Mouse (Mus musculus): ENCODE measurements around the gene Dpp7. TPM values are rescaled to one million over a fixed set of nuclear protein-coding genes. Genes with fewer than 3 reads are reported as not detected.

The Dpp7 gene
- polyA plus RNA-seq, 1 experiment from 2014 or later: 32.8 TPM

DNA sequence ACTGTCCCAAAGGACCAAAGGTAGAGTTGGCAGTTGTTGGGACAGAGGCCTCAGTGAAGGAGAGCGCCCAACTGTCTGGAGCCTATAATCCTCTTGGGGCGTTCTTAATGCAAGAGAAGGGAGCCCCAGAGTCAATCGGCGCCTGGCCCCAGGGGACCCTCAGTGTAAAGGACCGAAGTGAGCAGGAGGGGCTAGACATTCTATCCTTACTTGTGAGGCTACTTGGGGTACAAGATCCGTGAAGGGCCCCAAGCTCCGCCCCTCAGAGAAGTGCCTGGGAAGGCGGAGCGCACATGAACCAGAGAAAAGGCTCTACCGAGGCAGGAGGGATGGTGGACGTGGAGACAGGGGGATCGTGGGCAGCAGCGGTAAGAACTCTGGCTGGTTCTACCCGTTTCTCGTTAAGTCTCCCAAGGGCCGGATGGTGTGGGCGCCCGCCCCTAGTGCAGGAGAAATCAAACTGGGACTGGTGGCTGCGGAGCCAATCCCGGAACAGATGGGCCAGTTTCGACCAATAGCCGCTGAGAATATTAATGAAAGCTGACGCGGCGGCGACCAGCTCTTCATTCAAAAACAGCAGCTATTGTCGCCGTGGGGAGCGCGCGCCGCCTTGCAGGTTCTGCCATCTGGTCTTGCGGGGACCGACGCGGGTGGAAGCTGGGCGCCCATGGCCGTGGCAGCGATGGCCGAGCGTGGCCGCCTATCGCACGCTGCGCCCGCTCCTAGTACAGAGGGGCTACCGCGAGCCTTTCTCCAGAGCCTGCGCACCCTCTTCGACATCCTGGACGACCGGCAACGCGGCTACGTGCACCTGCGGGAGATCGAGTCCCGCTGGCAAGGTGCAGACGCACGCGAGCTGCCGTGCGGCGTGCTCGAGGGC lies 15.8 kb upstream of the Dpp7 start, which contains the start of gene Sapcd2:
Sapcd2 (plus strand) TSS at position 558 of the 880 bp plus-strand sequence.
- peak within 1 kb of the TSS; percentile 97 for H3K4me2 ChIP-seq (replicated peaks; ENCODE audit: low read depth, low read length)
- peaks cover 11% of the 10 kb centered on the region; the same call in 1 of the 2 replicates for H3K36me3 ChIP-seq (ENCODE audit: insufficient read depth, low read length)
- WGBS: under 1% methylated on average over 65 of the region's 65 CpGs
- H3K9me3 ChIP-seq (ENCODE audit: low read length): no peaks in the 10 kb centered on the region
- H3K9ac ChIP-seq (replicated peaks; ENCODE audit: low read length): peak within 1 kb of the TSS; percentile 81
- no peaks in the 10 kb centered on the region for H3K27me3 ChIP-seq (ENCODE audit: insufficient read depth, low read length)
- H3K27ac ChIP-seq (ENCODE audit: low read length): peak within 1 kb of the TSS; percentile 86
- peak; percentile 95 for ATAC-seq (ENCODE audit: low FRiP score, low TSS enrichment)
- peak within 1 kb of the TSS; percentile 83 for H3K4me3 ChIP-seq (ENCODE audit: low read length)
- H3K4me1 ChIP-seq (ENCODE audit: insufficient read depth, low read length): peaks cover 24% of the 10 kb centered on the region

- Histone ChIP-seq H3K4me3 (ENCODE audit: low read length) (no peak overlapping the region), H3K36me3 (ENCODE audit: insufficient read depth, low read length) (peaks cover 5% of the 10 kb centered on the region; the same call in 1 of the 2 replicates), H3K4me2 (replicated peaks; ENCODE audit: low read depth, low read length) (no peak overlapping the region), H3K27me3 (ENCODE audit: insufficient read depth, low read length) (no peaks in the 10 kb centered on the region), H3K27ac (ENCODE audit: low read length) (no peak overlapping the region), H3K9ac (replicated peaks; ENCODE audit: low read length) (no peak overlapping the region), H3K4me1 (ENCODE audit: insufficient read depth, low read length) (peaks cover 24% of the 10 kb centered on the region), H3K9me3 (ENCODE audit: low read length) (no peaks in the 10 kb centered on the region)
- 89% methylated on average over 3 of the region's 3 CpGs for WGBS
- no peak for ATAC-seq (ENCODE audit: low FRiP score, low TSS enrichment)
These were observed 13.8 kb upstream of the Dpp7 start for GRCm38 (mm10) chr2:25369996-25370395.

DNA sequence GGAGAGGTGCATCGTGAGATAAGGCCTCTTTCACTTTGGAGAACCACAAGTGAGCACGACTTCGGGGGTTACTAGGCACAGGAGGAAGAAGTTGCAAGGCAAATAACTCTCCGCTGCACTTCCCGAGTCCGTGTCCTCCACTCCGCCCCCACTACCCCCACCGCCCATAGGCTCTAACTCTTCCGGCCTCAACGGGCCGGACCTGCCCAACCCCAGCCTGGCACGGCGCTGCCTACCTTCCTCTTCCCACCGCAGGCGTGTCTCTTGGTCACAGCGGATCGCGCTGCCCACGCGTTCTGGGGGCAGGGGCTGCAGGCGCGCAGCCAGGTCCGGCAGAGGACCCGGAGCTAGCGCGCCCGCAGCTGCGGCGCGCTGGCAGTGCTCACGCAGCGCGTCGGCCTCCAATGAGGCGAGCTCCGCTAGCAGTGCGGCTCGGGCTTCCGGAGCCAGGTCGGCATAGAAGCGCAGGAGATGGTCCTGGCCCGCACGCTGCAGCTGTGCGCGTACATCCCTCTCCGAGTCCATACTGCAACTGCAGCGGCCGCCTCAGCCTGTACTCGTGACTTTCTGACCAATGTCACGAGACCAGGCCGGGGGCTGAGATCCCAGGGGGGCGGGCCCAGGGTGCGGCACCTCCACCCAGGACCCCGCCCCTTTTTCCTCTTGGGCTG lies 9.1 kb upstream of the Dpp7 start, which contains the start of gene Uap1l1:
Uap1l1 (minus strand) TSS at position 592 of the 671 bp plus-strand sequence.
- H3K27ac ChIP-seq (ENCODE audit: low read length): peak within 1 kb of the TSS; percentile 36; the same call in 1 of the 2 replicates

DNA sequence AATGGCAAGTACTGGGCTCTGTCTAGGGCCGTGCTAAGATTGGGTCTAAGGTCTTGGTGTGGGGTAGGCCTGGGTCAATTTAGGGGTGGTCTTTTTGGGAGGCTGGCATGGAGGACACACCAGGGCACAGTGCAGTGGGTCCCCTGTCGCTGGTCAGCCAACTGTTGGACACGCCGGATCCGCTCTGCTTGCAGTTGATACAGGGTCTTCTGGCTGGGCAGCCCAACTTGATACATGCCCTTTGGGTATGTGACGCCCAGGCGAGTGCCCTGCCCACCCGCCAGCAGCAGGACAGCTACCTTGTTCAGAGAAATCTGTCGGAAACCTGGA lies 8.6 kb upstream of the Dpp7 start:
- 31% methylated on average over 9 of the region's 9 CpGs for whole genome bisulfite sequencing

More for the DNA sequence above, 9.1 kb upstream of the Dpp7 start, which contains the start of gene Uap1l1:
- Histone ChIP-seq H3K4me1 (ENCODE audit: insufficient read depth, low read length) (peaks cover 18% of the 10 kb centered on the region), H3K36me3 (ENCODE audit: insufficient read depth, low read length) (no peaks in the 10 kb centered on the region), H3K9ac (replicated peaks; ENCODE audit: low read length) (peak within 1 kb of the TSS; percentile 83), H3K4me3 (ENCODE audit: low read length) (peak within 1 kb of the TSS; percentile 75), H3K9me3 (ENCODE audit: low read length) (no peaks in the 10 kb centered on the region), H3K27me3 (ENCODE audit: insufficient read depth, low read length) (no peaks in the 10 kb centered on the region), H3K4me2 (replicated peaks; ENCODE audit: low read depth, low read length) (peak within 1 kb of the TSS; percentile 98)
- WGBS: under 1% methylated on average over 51 of the region's 54 CpGs
- peak; percentile 89 for ATAC-seq (ENCODE audit: low FRiP score, low TSS enrichment)

GRCm38 (mm10) chr2:25364313-25364712 lies 8.2 kb upstream of the Dpp7 start:
- Histone ChIP-seq H3K4me1 (ENCODE audit: insufficient read depth, low read length) (peaks cover 18% of the 10 kb centered on the region), H3K27me3 (ENCODE audit: insufficient read depth, low read length) (no peaks in the 10 kb centered on the region), H3K27ac (ENCODE audit: low read length) (no peak overlapping the region), H3K4me2 (replicated peaks; ENCODE audit: low read depth, low read length) (peak overlapping the region; percentile 98), H3K9ac (replicated peaks; ENCODE audit: low read length) (no peak overlapping the region), H3K9me3 (ENCODE audit: low read length) (no peaks in the 10 kb centered on the region), H3K36me3 (ENCODE audit: insufficient read depth, low read length) (no peaks in the 10 kb centered on the region), H3K4me3 (ENCODE audit: low read length) (peak overlapping the region; percentile 75; the same call in 1 of the 2 replicates)
- ATAC-seq (ENCODE audit: low FRiP score, low TSS enrichment): no peak
- 91% methylated on average over 4 of the region's 4 CpGs for WGBS

More for the DNA sequence above, 8.6 kb upstream of the Dpp7 start:
- H3K4me2 ChIP-seq (replicated peaks; ENCODE audit: low read depth, low read length): peak overlapping the region; percentile 98
- 0 out of 2 replicates have a peak, but pooled peaks have one; percentile 35 for ATAC-seq (ENCODE audit: low FRiP score, low TSS enrichment)
- peak overlapping the region; percentile 75 for H3K4me3 ChIP-seq (ENCODE audit: low read length)
- H3K4me1 ChIP-seq (ENCODE audit: insufficient read depth, low read length): peaks cover 18% of the 10 kb centered on the region
- no peaks in the 10 kb centered on the region for H3K36me3 ChIP-seq (ENCODE audit: insufficient read depth, low read length)
- no peaks in the 10 kb centered on the region for H3K9me3 ChIP-seq (ENCODE audit: low read length)
- H3K27ac ChIP-seq (ENCODE audit: low read length): no peak overlapping the region
- H3K27me3 ChIP-seq (ENCODE audit: insufficient read depth, low read length): no peaks in the 10 kb centered on the region
- peak overlapping the region; percentile 83 for H3K9ac ChIP-seq (replicated peaks; ENCODE audit: low read length)

DNA sequence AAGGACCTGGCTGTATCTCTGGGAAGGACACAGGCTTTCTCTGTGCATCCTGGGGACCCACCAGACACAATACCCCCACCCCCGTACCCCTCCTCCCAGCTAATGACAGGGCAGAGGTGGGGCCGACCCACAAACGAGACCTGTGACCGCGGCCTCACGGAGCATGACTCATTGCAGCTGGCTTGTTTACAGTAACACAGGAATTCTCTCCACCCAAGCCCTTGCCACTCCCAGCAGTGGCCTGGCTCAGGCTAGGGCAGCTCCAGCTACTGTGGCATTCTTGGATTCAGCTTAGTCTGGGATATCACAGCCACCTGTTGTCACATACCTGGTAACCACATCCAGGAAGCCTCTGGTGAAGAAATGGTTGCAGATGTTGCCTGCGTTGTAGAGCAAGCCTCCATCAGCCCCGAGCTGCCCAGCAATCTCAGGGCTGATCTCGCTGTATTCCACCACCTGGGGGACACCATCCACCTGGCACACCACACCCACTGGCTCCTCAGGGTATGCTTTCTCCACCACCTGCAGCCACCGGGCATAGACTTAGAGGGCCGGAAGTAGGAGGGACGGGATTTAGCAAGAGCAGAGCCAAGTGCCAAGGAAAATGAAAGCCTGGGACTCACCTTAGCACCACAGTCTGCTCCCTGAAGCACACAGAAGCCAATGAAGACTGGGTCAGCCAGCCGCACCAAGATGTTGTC lies 7.5 kb upstream of the Dpp7 start:
- Histone ChIP-seq H3K9me3 (ENCODE audit: low read length) (no peaks in the 10 kb centered on the region), H3K4me3 (ENCODE audit: low read length) (no peak overlapping the region), H3K4me2 (replicated peaks; ENCODE audit: low read depth, low read length) (no peak overlapping the region), H3K9ac (replicated peaks; ENCODE audit: low read length) (no peak overlapping the region), H3K27me3 (ENCODE audit: insufficient read depth, low read length) (no peaks in the 10 kb centered on the region), H3K27ac (ENCODE audit: low read length) (no peak overlapping the region), H3K36me3 (ENCODE audit: insufficient read depth, low read length) (no peaks in the 10 kb centered on the region), H3K4me1 (ENCODE audit: insufficient read depth, low read length) (peaks cover 18% of the 10 kb centered on the region)
- no peak; the same call in 1 of the 2 replicates for ATAC-seq (ENCODE audit: low FRiP score, low TSS enrichment)
- 45% methylated on average over 13 of the region's 13 CpGs for WGBS

DNA sequence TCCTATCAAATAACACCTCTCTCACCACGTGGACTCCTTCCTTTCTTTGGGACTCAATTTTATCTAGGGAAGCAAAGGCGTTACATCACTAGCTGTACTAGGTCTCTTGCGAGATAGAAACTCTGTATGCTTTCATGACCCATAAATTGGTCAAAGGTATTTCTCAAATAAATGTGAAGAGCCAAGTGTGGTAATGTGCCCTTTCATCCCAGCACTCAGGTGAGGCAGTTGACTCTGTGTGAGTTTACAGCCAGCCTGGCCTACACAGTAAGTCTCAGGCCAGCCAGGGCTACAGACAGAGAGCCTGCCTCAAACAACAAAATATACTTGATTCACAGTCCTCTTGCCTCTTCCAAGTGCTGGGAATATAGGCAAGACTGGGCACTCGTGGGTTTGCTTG lies 3.7 kb upstream of the Dpp7 start:
- no peak for ATAC-seq (ENCODE audit: low FRiP score, low TSS enrichment)
- Histone ChIP-seq H3K4me1 (ENCODE audit: insufficient read depth, low read length) (peaks cover 34% of the 10 kb centered on the region), H3K9me3 (ENCODE audit: low read length) (no peaks in the 10 kb centered on the region)

GRCm38 (mm10) chr2:25355419-25356066 lies 616 bp downstream of the Dpp7 start:
- Histone ChIP-seq H3K9ac (replicated peaks; ENCODE audit: low read length) (peak overlapping the region; percentile 71), H3K27ac (ENCODE audit: low read length) (no peak overlapping the region), H3K4me2 (replicated peaks; ENCODE audit: low read depth, low read length) (peak overlapping the region; percentile 88), H3K9me3 (ENCODE audit: low read length) (no peaks in the 10 kb centered on the region), H3K4me1 (ENCODE audit: insufficient read depth, low read length) (peaks cover 16% of the 10 kb centered on the region), H3K27me3 (ENCODE audit: insufficient read depth, low read length) (no peaks in the 10 kb centered on the region), H3K4me3 (ENCODE audit: low read length) (peak overlapping the region; percentile 62), H3K36me3 (ENCODE audit: insufficient read depth, low read length) (peaks cover 20% of the 10 kb centered on the region)
- 33% methylated on average over 18 of the region's 18 CpGs for WGBS
- no peak for ATAC-seq (ENCODE audit: low FRiP score, low TSS enrichment)

More for the DNA sequence above, 3.7 kb upstream of the Dpp7 start:
- 74% methylated on average over 4 of the region's 4 CpGs for WGBS
- no peak overlapping the region for H3K27ac ChIP-seq (ENCODE audit: low read length)
- H3K36me3 ChIP-seq (ENCODE audit: insufficient read depth, low read length): no peaks in the 10 kb centered on the region
- no peak overlapping the region for H3K4me3 ChIP-seq (ENCODE audit: low read length)
- no peak overlapping the region for H3K4me2 ChIP-seq (replicated peaks; ENCODE audit: low read depth, low read length)
- H3K27me3 ChIP-seq (ENCODE audit: insufficient read depth, low read length): no peaks in the 10 kb centered on the region
- H3K9ac ChIP-seq (replicated peaks; ENCODE audit: low read length): no peak overlapping the region

DNA sequence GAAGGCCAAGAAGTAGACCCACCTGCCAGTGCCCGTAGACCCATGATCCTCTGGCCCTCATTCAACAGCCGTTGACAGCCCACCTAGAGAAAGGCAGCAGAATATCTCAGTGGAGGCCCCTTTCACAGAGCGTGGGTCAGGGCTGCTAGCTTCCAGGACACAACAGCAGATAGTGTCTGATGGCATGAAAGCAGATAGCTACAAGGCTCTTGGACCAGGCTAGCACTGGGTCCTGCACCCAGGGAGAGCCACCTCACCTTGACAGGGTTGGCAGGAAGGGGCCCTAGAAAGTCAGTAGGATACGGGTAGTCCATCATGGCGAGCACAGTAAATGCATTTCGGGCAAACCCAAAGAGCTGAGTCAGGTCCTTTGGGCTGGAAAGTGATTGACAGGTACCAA lies 1.9 kb downstream of the Dpp7 start:
- Histone ChIP-seq H3K27ac (ENCODE audit: low read length) (no peak overlapping the region), H3K4me3 (ENCODE audit: low read length) (no peak overlapping the region), H3K4me2 (replicated peaks; ENCODE audit: low read depth, low read length) (no peak overlapping the region), H3K9me3 (ENCODE audit: low read length) (no peaks in the 10 kb centered on the region), H3K4me1 (ENCODE audit: insufficient read depth, low read length) (peaks cover 16% of the 10 kb centered on the region), H3K9ac (replicated peaks; ENCODE audit: low read length) (no peak overlapping the region), H3K36me3 (ENCODE audit: insufficient read depth, low read length) (peaks cover 34% of the 10 kb centered on the region), H3K27me3 (ENCODE audit: insufficient read depth, low read length) (no peaks in the 10 kb centered on the region)
- 89% methylated on average over 6 of the region's 6 CpGs for WGBS
- no peak for ATAC-seq (ENCODE audit: low FRiP score, low TSS enrichment)

All from kidney, embryonic 16.5 days (tissue).